Mouse (Mus musculus): ENCODE measurements around the gene Gemin5. TPM values are rescaled to one million over a fixed set of nuclear protein-coding genes. Genes with fewer than 3 reads are reported as not detected.

Gene Gemin5
- total and polyA plus RNA-seq, 3 experiments = 66.7 to 89.6 (median 88.6) TPM

DNA sequence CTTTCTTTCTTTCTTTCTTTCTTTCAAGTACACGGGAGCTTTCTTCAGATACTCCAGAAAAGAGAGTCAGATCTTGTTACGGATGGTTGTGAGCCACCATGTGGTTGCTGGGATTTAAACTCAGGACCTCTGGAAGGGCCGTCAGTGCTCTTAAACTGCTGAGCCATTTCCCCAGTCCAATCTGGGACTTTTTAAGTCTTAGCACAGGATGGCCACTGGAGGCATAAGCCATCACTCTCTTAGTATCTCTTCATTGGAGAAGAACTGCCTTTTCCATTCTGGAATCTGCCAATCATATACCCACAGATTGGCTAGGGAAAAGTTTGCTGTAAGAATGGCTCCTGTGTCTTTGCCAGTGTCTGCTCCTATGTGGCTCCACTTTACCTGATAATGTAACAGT lies 61.3 kb downstream of the Gemin5 start:
- H3K27me3 ChIP-seq (replicated peaks) = no peaks in the 10 kb centered on the region
- dilution Hi-C loops (cut with MboI; ENCODE audit: extremely low pct_ligation_motif_present, extremely low pct_unique_long_range_greater_than_20kb, low sequenced_read_pairs) (no loop called here), in situ Hi-C loops (cut with MboI; ENCODE audit: low pct_ligation_motif_present, low pct_unique_long_range_greater_than_20kb, low sequenced_read_pairs) (no loop called here)
- peak overlapping the region; percentile 41 for H3K9ac ChIP-seq (ENCODE audit: insufficient read depth, low read depth)
- DNase-seq (ENCODE audit: extremely low read depth) = peak; percentile 37
- H3K36me3 ChIP-seq (replicated peaks in 1 of 2; ENCODE audit: control insufficient read depth in 1 of 2, insufficient read depth in 1 of 2, low read length in 1 of 2) = peaks cover 19 to 45% of the 10 kb centered on the region in 2 experiments
- peaks cover 16 to 62% of the 10 kb centered on the region in 2 experiments for H3K4me1 ChIP-seq (ENCODE audit: control insufficient read depth in 1 of 2, insufficient read depth in 2 of 2)
- H3K79me2 ChIP-seq (replicated peaks; ENCODE audit: control insufficient read depth, extremely low read depth, insufficient read depth, poor library complexity, severe bottlenecking) = peaks cover 71% of the 10 kb centered on the region
- no peak for TF ChIP-seq CHD1 (IDR thresholded peaks at IDR 0.05; ENCODE audit: low read depth, low read length)
- TF ChIP-seq CTCF (conservative IDR thresholded peaks at IDR 0.05 in 1 of 2, IDR thresholded peaks at IDR 0.05 in 1 of 2; ENCODE audit: low read depth in 2 of 2, low read length in 2 of 2) = peak in 1 of 2 experiments; percentile 34; a peak in 2 of 4 replicates
- TF ChIP-seq POLR2A (IDR thresholded peaks at IDR 0.05; ENCODE audit: low read depth, low read length) = no peak
- no peak overlapping the region for H3K4me3 ChIP-seq (replicated peaks in 1 of 3; ENCODE audit: low read depth in 2 of 3, low read length in 2 of 3, poor library complexity in 1 of 3)
- H3K9me3 ChIP-seq (replicated peaks; ENCODE audit: low read length) = no peaks in the 10 kb centered on the region
- H3K27ac ChIP-seq (ENCODE audit: insufficient read depth, low read depth) = no peak overlapping the region
- H3K4me2 ChIP-seq (ENCODE audit: insufficient read depth, low read depth, poor library complexity, severe bottlenecking) = peak overlapping the region; percentile 92

- H3K4me2 ChIP-seq (ENCODE audit: insufficient read depth, low read depth, poor library complexity, severe bottlenecking) = peak overlapping the region; percentile 94
- no peaks in the 10 kb centered on the region for H3K27me3 ChIP-seq (replicated peaks)
- H3K36me3 ChIP-seq (replicated peaks in 1 of 2; ENCODE audit: control insufficient read depth in 1 of 2, insufficient read depth in 1 of 2, low read length in 1 of 2) = peaks cover 0 to 20% of the 10 kb centered on the region in 2 experiments
- in situ Hi-C loops (cut with MboI; ENCODE audit: low pct_ligation_motif_present, low pct_unique_long_range_greater_than_20kb, low sequenced_read_pairs) = loop anchor here (5.0 kb wide), 1 partner anchor 37 kb away; no protein-coding TSS in a partner anchor
- H3K9me3 ChIP-seq (replicated peaks; ENCODE audit: low read length) = no peaks in the 10 kb centered on the region
- peak overlapping the region; percentile 76 to 84 (median 81) for H3K4me3 ChIP-seq (replicated peaks in 1 of 3; ENCODE audit: low read depth in 2 of 3, low read length in 2 of 3, poor library complexity in 1 of 3)
- dilution Hi-C loops (cut with MboI; ENCODE audit: extremely low pct_ligation_motif_present, extremely low pct_unique_long_range_greater_than_20kb, low sequenced_read_pairs) = no loop called here
- peaks cover 49% of the 10 kb centered on the region for H3K79me2 ChIP-seq (replicated peaks; ENCODE audit: control insufficient read depth, extremely low read depth, insufficient read depth, poor library complexity, severe bottlenecking)
- H3K27ac ChIP-seq (ENCODE audit: insufficient read depth, low read depth) = peak overlapping the region; percentile 73
- TF ChIP-seq NRF1 (IDR thresholded peaks at IDR 0.05; ENCODE audit: low read depth, low read length) = no peak
- 0 out of 2 replicates have a peak, but pooled peaks have one; percentile 22 for TF ChIP-seq TBP (conservative IDR thresholded peaks at IDR 0.05; ENCODE audit: low read depth, low read length)
- TF ChIP-seq GABPA (IDR thresholded peaks at IDR 0.05; ENCODE audit: insufficient replicate concordance, low read depth, low read length) = no peak
- TF ChIP-seq PAX5 (IDR thresholded peaks at IDR 0.05; ENCODE audit: low read length) = no peak
- TF ChIP-seq MXI1 (IDR thresholded peaks at IDR 0.05; ENCODE audit: low read depth, low read length) = peak; percentile 75; the same call in 1 of the 2 replicates
- no peak for TF ChIP-seq ZMIZ1 (IDR thresholded peaks at IDR 0.05; ENCODE audit: low read depth, low read length)
- TF ChIP-seq CHD1 (IDR thresholded peaks at IDR 0.05; ENCODE audit: low read depth, low read length) = peak; percentile 80; the same call in 1 of the 2 replicates
- 0 out of 2 replicates have a peak, but pooled peaks have one; percentile 10 for TF ChIP-seq EP300 (IDR thresholded peaks at IDR 0.05; ENCODE audit: low read length)
- H3K9ac ChIP-seq (ENCODE audit: insufficient read depth, low read depth) = peak overlapping the region; percentile 77
- H3K4me1 ChIP-seq (ENCODE audit: control insufficient read depth in 1 of 2, insufficient read depth in 2 of 2) = peaks cover 16 to 60% of the 10 kb centered on the region in 2 experiments
- DNase-seq (ENCODE audit: extremely low read depth) = peak; percentile 68
Measured at GRCm38 (mm10) chr11:58104351-58104791, 64.0 kb downstream of the Gemin5 start.

DNA sequence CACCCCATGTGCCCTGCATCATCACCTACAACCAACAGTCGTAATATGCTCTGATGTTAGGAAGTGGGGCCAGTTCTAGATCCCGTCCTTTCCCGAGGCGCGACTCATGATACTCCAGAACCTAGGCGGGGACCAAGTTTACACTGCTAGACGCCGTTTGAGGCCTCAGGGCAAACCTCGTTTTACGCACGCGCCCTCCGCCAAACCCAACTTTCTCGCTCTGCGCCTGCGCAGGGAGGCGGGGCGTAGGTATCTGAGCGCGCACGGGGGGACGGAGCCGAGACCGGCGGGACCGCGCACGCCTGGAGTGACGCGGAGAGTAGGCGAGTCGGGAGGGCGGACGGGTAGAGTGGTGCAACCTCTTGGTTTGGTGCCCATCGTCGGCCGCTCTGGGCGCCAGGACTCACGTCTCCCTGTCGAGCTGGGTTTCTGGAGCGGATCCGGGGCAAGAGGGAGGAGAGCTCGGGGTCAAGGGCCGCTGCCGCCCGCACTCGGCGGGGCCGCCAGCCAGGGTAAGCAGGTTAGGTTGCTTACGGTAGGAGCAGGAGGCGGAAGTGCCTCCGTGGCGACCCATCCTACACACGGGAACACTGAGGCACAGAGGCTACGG lies 64.5 kb downstream of the Gemin5 start, which contains the start of gene Cnot8:
Cnot8 (plus strand) TSS at position 457 of the 610 bp plus-strand sequence.
- H3K4me2 ChIP-seq (ENCODE audit: insufficient read depth, low read depth, poor library complexity, severe bottlenecking) = peak within 1 kb of the TSS; percentile 94
- peaks cover 0 to 15% of the 10 kb centered on the region in 2 experiments for H3K36me3 ChIP-seq (replicated peaks in 1 of 2; ENCODE audit: control insufficient read depth in 1 of 2, insufficient read depth in 1 of 2, low read length in 1 of 2)
- in situ Hi-C loops (cut with MboI; ENCODE audit: low pct_ligation_motif_present, low pct_unique_long_range_greater_than_20kb, low sequenced_read_pairs) (loop anchor here (5.0 kb wide), 1 partner anchor 37 kb away; no protein-coding TSS in a partner anchor), dilution Hi-C loops (cut with MboI; ENCODE audit: extremely low pct_ligation_motif_present, extremely low pct_unique_long_range_greater_than_20kb, low sequenced_read_pairs) (no loop called here)
- peaks cover 16 to 56% of the 10 kb centered on the region in 2 experiments for H3K4me1 ChIP-seq (ENCODE audit: control insufficient read depth in 1 of 2, insufficient read depth in 2 of 2)
- peak within 1 kb of the TSS; percentile 76 to 84 (median 81) for H3K4me3 ChIP-seq (replicated peaks in 1 of 3; ENCODE audit: low read depth in 2 of 3, low read length in 2 of 3, poor library complexity in 1 of 3)
- H3K27me3 ChIP-seq (replicated peaks) = no peaks in the 10 kb centered on the region
- H3K9ac ChIP-seq (ENCODE audit: insufficient read depth, low read depth) = peak within 1 kb of the TSS; percentile 77
- peak; percentile 98 for DNase-seq (ENCODE audit: extremely low read depth)
- peaks cover 43% of the 10 kb centered on the region for H3K79me2 ChIP-seq (replicated peaks; ENCODE audit: control insufficient read depth, extremely low read depth, insufficient read depth, poor library complexity, severe bottlenecking)
- H3K27ac ChIP-seq (ENCODE audit: insufficient read depth, low read depth) = peak within 1 kb of the TSS; percentile 75
- H3K9me3 ChIP-seq (replicated peaks; ENCODE audit: low read length) = no peaks in the 10 kb centered on the region
- TF ChIP-seq MAZ (IDR thresholded peaks at IDR 0.05; ENCODE audit: low read depth, low read length) = no peak; the same call in 1 of the 2 replicates
- TF ChIP-seq NELFE (IDR thresholded peaks at IDR 0.05; ENCODE audit: low read depth, low read length) = peak; percentile 90
- TF ChIP-seq USF2 (conservative IDR thresholded peaks at IDR 0.05; ENCODE audit: low read depth, low read length) = no peak
- TF ChIP-seq PAX5 (IDR thresholded peaks at IDR 0.05; ENCODE audit: low read length) = no peak
- no peak for TF ChIP-seq UBTF (IDR thresholded peaks at IDR 0.05; ENCODE audit: low read depth, low read length)
- no peak for TF ChIP-seq ZKSCAN1 (IDR thresholded peaks at IDR 0.05; ENCODE audit: borderline replicate concordance, low read depth, low read length)
- TF ChIP-seq ELF1 (IDR thresholded peaks at IDR 0.05; ENCODE audit: low read depth, low read length) = peak; percentile 92
- no peak for TF ChIP-seq E2F4 (IDR thresholded peaks at IDR 0.05; ENCODE audit: insufficient replicate concordance, low read depth, low read length)
- TF ChIP-seq TBP (conservative IDR thresholded peaks at IDR 0.05; ENCODE audit: low read depth, low read length) = peak; percentile 65; the same call in 1 of the 2 replicates
- TF ChIP-seq SIN3A (IDR thresholded peaks at IDR 0.05; ENCODE audit: low read length) = peak; percentile 92
- peak; percentile 82; the same call in 1 of the 2 replicates for TF ChIP-seq MXI1 (IDR thresholded peaks at IDR 0.05; ENCODE audit: low read depth, low read length)
- no peak for TF ChIP-seq MAFK (IDR thresholded peaks at IDR 0.05; ENCODE audit: insufficient replicate concordance, low read length)
- TF ChIP-seq GABPA (IDR thresholded peaks at IDR 0.05; ENCODE audit: insufficient replicate concordance, low read depth, low read length) = peak; percentile 57; the same call in 1 of the 2 replicates
- TF ChIP-seq CHD2 (IDR thresholded peaks at IDR 0.05; ENCODE audit: low read length) = peak; percentile 83
- TF ChIP-seq CHD1 (IDR thresholded peaks at IDR 0.05; ENCODE audit: low read depth, low read length) = 0 out of 2 replicates have a peak, but pooled peaks have one; percentile 21
- peak; percentile 91 for TF ChIP-seq HCFC1 (IDR thresholded peaks at IDR 0.05; ENCODE audit: low read depth, low read length)
- no peak for TF ChIP-seq USF1 (IDR thresholded peaks at IDR 0.05; ENCODE audit: low read depth, low read length)
- TF ChIP-seq ZC3H11A (IDR thresholded peaks at IDR 0.05; ENCODE audit: low read depth, low read length) = no peak

Data from CH12.LX (cell line).